Mouse (Mus musculus) erythroblast, adult 5-6 weeks (primary cell): Measurements from ENCODE around the gene Col28a1. TPM values are rescaled to one million over a fixed set of nuclear protein-coding genes. Genes with fewer than 3 reads are reported as not detected.

Experiments used
- ATAC-seq: replicated peaks from 2 replicates; pipeline ENCODE4 v1.8.0; 2016; ENCODE audit warnings: moderate number of reproducible peaks, mild to moderate bottlenecking, moderate TSS enrichment, inconsistent platforms; ENCODE audit not compliant: poor library complexity, low FRiP score, severe bottlenecking
- total RNA-seq, 2 experiments: library from RNA; stranded (forward) in 1 of 2; stranded (reverse) in 1 of 2; fragments of 150-400 nt in 1 of 2; fragments of 200-764, 138-1000 nt in 1 of 2; gene quantifications; 2 replicates each; pipeline versions ENCODE4 v1.2.3 to v1.2.4; 2015 to 2017; ENCODE audit warnings: low replicate concordance in 2 of 2

Gene Col28a1
- total RNA-seq, 2 experiments from 2014 or later, result not detected

GRCm38 (mm10) chr6:8128164-8128563, 64.3 kb downstream of the Col28a1 start:
- ATAC-seq, result no peak

DNA sequence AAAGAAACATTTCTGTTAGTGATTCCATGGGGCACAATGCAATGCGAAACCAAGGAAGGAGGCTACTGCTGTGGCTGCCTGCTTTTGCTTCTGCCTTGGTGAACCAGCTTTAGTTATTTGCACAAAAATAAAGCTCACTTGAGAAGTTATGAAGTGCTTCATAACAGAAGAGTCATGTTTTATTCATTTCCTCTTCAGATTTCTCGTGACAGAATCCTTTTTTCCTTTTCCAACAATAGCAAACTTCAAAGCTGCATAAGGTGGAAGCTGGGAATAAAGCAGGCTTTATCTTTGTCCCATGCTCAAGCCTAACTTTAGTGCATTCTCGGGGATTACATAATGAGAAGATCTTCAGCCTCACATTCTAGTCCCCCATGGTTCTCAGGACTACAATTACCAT, 65.9 kb downstream of the Col28a1 start:
- ATAC-seq, result no peak

- no peak for ATAC-seq
Observed at GRCm38 (mm10) chr6:8119116-8119515, 73.3 kb downstream of the Col28a1 start.

DNA sequence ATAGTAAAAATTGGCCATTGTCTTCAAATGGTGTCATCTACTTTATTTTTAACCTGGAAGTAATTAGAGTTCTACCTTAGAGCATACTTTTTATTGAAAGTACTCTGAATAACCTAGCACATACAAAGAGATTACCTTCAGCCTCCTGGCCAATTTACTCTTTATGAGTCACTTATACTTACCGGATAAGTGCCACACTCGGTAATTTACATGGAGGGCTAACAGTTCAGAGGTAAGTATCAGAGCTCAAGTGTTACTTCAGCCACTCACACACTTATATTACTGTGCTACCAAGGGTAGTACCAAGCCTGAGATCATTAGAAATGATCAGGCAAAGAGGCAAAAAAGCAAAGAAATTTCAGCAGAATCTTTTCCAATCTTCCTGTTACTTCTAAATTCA, 73.8 kb downstream of the Col28a1 start:
- no peak for ATAC-seq

DNA sequence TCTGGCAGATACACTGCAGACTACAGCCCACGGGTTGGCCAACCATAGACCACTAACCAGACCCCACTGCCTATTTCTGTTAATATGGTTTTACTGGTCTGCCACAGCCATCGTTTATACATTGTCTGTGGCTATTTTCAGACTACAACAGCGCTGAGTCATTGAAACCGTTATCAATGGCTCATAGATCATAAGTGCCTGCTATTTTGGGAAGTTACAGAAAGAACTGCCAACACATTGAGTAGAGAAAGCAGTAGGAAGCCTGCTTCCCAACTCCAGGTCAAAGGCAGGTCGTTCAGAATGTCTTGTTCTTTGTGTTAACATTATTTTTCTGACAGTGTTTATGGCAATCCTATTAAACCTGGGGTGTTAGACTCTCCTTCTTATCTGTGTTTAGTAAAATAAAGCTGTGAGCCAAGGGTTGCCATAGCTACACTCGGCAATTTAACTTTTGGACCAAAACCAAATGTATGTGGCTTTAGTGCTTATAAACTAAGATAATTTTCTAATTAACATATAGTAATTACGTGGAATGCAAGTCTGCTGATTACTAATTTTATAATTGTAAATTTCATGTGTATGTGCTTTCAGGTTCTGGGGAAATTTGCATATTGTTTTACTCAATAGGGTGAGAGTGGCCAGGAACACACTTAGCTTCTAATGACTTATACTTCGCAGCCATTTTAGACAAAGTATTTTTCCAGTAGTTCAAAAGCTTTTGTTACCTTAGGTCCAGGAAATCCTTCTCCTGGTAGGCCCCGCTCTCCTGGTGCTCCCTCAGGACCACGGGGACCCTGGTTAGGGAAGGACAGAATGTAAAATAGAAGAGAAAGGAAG, 86.3 kb downstream of the Col28a1 start:
- ATAC-seq, result no peak

GRCm38 (mm10) chr6:8101224-8101623, 91.2 kb downstream of the Col28a1 start:
- ATAC-seq, result no peak

DNA sequence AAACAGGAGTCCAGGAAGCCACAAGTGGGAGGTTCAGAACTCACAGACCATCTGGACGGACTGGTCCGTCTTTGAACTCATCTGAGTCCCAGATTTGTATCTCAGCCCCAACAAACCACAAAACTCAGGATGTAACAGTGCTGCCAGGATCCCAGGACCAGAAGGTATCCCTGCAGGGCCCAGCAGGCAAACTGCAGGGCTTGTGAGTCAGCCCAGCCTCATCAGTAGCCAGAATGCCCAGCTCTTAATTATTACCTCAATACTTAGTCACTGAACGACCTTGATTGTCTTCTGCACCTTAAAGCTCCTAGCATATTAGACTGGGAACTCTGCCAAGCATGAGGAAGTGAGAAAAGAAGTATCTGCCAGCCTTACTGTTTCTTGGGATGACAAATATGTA, 96.6 kb downstream of the Col28a1 start:
- no peak for ATAC-seq

DNA sequence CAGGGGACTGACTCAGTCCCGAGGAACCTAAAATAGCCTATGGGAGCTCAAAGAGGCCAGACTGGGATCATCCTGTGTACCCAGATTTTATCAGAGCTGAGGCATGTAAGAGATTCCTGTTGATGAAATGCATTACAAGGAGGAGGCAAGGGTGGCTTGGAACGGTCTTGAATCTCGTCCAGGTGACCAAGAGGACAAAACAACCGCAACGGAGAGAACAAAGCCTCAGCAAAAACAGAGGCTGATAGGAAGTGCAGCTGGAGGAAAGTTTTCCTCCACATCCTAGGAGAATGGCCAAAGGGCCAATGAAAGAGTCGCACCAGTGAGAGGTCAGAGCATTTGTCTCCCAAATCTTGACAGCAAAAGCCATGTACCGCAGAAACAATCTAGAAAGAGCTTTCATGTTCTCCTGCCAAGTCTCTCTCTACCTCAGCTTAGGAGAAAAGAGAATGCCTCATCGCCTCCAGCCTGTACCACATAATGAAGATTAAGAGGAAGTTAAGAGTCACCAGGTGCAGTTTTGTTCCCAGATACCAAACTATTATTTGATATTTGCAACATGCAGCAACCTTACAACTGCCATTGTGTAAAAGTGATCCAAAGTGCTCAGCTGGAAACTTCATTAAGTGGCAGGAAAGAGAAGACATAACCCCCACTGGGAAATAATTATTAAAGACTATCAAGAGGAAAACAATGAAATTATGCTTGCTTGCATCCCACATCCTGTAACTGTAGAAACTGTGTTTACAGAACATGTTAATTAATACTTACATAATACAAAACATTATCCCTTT, 98.1 kb downstream of the Col28a1 start:
- ATAC-seq, result no peak

DNA sequence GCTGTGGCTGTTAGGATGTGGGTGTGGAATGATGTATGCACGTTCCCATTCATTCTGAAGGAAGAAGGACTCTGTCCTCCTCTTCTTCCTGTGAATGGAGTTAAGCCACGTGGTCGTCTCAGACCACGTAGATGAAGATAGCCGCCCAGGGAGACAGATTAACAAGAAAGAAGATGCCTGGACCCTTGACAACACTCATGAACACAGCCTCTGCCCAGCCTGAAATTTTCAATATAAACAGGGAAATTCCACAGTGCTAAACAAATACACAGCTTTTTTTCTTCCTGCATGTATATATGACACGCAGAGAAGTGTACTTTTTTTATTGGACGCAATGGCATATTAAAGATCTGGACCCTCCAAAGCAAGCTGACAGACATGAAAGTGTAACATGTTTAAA, 98.9 kb downstream of the Col28a1 start:
- ATAC-seq, result no peak

- no peak for ATAC-seq
Observed at GRCm38 (mm10) chr6:8086847-8087246, 105.6 kb downstream of the Col28a1 start.

- no peak for ATAC-seq
Observed at GRCm38 (mm10) chr6:8084806-8085205, 107.6 kb downstream of the Col28a1 start.

- no peak for ATAC-seq
Observed at GRCm38 (mm10) chr6:8083196-8083595, 109.2 kb downstream of the Col28a1 start.

DNA sequence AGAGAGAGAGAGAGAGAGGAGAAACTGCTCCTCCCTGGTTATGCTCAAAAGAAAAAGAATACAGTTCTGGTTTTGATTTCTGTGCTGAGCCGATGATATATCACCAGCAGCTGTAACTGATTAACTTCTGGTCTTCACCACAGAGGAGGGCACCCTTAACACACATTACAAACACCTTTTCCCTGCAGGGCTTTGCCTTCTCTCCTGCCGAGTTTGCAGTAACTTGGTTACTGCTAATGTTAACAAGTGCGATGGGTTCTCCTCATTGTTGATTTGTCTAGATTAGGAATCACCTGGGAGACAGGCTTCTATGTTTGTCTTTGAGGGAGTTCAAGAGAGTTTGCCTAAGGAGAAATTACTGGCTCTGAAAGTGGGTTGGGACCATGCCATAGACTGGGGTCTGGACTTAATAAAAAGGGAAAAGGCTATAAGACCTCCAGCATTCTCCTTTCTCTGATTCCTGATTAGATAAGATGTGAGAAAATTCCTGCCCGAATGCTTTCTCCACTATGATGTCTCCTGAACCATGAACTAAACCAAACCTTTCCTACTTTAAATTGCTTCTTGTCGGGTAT, 114.8 kb downstream of the Col28a1 start:
- no peak for ATAC-seq

GRCm38 (mm10) chr6:8074914-8075313, 117.5 kb downstream of the Col28a1 start:
- ATAC-seq, result no peak

GRCm38 (mm10) chr6:8068979-8069378, 123.4 kb downstream of the Col28a1 start:
- ATAC-seq, result no peak

DNA sequence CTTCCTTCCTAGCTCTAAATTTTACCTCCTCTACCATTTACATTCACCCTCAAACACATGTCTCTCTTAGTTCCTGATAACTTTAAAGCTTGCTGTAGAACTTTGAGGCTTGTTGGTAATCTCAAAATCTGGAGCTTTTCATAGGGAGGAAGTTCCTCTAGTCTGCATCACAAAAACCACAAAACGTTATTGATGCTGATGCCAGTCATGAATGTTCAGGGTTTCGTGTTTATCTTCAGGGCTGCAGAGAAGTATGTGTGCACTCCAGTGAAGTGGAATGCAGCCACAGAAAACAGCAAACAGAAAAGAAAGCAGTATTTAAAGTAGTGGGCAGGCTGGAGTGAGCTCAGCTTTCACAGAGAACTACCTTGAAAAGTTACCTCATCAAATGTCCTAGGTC, 124.0 kb downstream of the Col28a1 start:
- no peak for ATAC-seq

DNA sequence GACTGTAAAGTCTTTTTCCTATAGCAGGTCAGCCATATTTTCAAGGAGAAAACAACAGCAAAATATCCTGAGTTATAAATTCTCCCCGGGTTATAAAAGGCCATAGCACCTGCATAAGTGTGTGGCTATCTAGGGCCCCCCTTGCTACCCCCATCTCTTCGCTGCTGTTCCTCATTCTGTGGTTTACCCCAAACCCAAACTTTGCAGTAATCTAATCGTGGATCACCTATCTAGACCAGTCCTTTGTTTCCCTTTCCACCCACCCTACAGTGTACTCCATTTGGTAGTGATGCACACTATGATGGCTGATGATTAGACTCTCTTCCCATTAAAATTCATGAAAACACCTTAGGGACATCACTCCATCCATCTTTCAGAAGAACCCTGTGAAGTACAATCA, 125.3 kb downstream of the Col28a1 start:
- ATAC-seq, result no peak

GRCm38 (mm10) chr6:8066208-8066607, 126.2 kb downstream of the Col28a1 start:
- ATAC-seq, result no peak

DNA sequence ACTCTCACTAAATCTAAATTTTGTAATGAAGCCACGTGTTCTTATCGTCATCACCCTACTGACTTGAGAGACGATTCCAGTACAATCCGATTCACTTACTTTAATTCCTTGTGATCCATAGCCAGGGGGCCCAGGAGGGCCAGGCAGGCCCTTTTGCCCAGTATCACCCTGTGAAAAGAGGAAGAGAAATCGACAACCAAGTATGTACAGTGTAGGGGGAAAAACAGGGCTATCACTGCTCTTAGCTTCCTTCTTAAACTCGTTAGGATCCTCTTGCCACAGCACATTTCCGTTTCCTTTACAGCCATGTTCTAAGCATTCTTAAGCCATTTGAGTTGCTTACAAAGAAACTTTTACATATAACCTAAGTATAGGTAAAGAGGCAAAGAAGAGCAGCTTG, 133.2 kb downstream of the Col28a1 start:
- ATAC-seq, result no peak

DNA sequence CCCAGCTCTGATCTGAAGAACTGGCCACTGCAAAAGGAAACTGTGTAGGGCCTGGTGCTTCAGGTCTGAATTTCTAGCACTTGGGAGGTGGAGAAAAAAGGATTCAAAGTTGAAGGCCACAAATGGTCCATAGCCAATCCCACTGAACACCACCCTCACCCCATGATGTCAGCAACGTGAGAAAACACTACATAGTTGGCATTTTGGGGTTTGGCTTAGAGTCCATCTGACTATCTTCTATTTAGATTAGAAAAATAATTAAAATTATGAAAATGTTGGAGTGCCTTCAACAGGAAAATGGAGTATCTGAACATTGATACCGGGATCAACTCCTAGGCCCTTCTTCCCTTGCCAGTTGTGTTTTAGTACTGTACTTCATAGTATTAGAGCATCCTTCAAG, 144.2 kb downstream of the Col28a1 start:
- no peak for ATAC-seq

GRCm38 (mm10) chr6:8046446-8046845, 146.0 kb downstream of the Col28a1 start:
- no peak for ATAC-seq
